Mouse (Mus musculus): ENCODE results near the gene Alkbh3. TPM values are rescaled to one million over a fixed set of nuclear protein-coding genes. Genes with fewer than 3 reads are reported as not detected.

The Alkbh3 gene
- polyA plus RNA-seq, 1 experiment: 22.5 TPM

GRCm38 (mm10) chr2:93982457-93983235 is 28.0 kb downstream of the Alkbh3 start:
- 81% methylated on average over 4 of the region's 4 CpGs for WGBS
- Histone ChIP-seq H3K27ac (ENCODE audit: control insufficient read depth, insufficient read depth, low read depth, low read length, poor library complexity) (no peak overlapping the region), H3K4me1 (ENCODE audit: control insufficient read depth, insufficient read depth, low read length) (no peaks in the 10 kb centered on the region), H3K4me3 (replicated peaks; ENCODE audit: control insufficient read depth, low read depth, low read length) (no peak overlapping the region)
- TF ChIP-seq POLR2A (IDR thresholded peaks at IDR 0.05; ENCODE audit: borderline replicate concordance, control insufficient read depth, low read depth, low read length): no peak

GRCm38 (mm10) chr2:93979249-93980120 is 31.1 kb downstream of the Alkbh3 start:
- 86% methylated on average over 7 of the region's 7 CpGs for WGBS
- H3K4me3 ChIP-seq (replicated peaks; ENCODE audit: control insufficient read depth, low read depth, low read length): no peak overlapping the region
- TF ChIP-seq CTCF (IDR thresholded peaks at IDR 0.05; ENCODE audit: control insufficient read depth, insufficient read depth, low read length): no peak
- TF ChIP-seq POLR2A (IDR thresholded peaks at IDR 0.05; ENCODE audit: borderline replicate concordance, control insufficient read depth, low read depth, low read length): no peak
- H3K4me1 ChIP-seq (ENCODE audit: control insufficient read depth, insufficient read depth, low read length): no peaks in the 10 kb centered on the region
- no peak overlapping the region for H3K27ac ChIP-seq (ENCODE audit: control insufficient read depth, insufficient read depth, low read depth, low read length, poor library complexity)

GRCm38 (mm10) chr2:93976436-93977252 is 34.0 kb downstream of the Alkbh3 start:
- H3K4me3 ChIP-seq (replicated peaks; ENCODE audit: control insufficient read depth, low read depth, low read length): no peak overlapping the region
- no peak overlapping the region for H3K27ac ChIP-seq (ENCODE audit: control insufficient read depth, insufficient read depth, low read depth, low read length, poor library complexity)
- WGBS: 7% methylated on average over 37 of the region's 37 CpGs
- H3K4me1 ChIP-seq (ENCODE audit: control insufficient read depth, insufficient read depth, low read length): no peaks in the 10 kb centered on the region
- no peak for TF ChIP-seq CTCF (IDR thresholded peaks at IDR 0.05; ENCODE audit: control insufficient read depth, insufficient read depth, low read length)
- TF ChIP-seq POLR2A (IDR thresholded peaks at IDR 0.05; ENCODE audit: borderline replicate concordance, control insufficient read depth, low read depth, low read length): no peak

- Histone ChIP-seq H3K27ac (ENCODE audit: control insufficient read depth, insufficient read depth, low read depth, low read length, poor library complexity) (no peak overlapping the region), H3K4me1 (ENCODE audit: control insufficient read depth, insufficient read depth, low read length) (no peaks in the 10 kb centered on the region), H3K4me3 (replicated peaks; ENCODE audit: control insufficient read depth, low read depth, low read length) (no peak overlapping the region)
- WGBS: 50% methylated on average over 21 of the region's 21 CpGs
- no peak for TF ChIP-seq CTCF (IDR thresholded peaks at IDR 0.05; ENCODE audit: control insufficient read depth, insufficient read depth, low read length)
- no peak for TF ChIP-seq POLR2A (IDR thresholded peaks at IDR 0.05; ENCODE audit: borderline replicate concordance, control insufficient read depth, low read depth, low read length)
These were observed 34.8 kb downstream of the Alkbh3 start for GRCm38 (mm10) chr2:93975526-93976435.

GRCm38 (mm10) chr2:93975041-93975440 is 35.6 kb downstream of the Alkbh3 start:
- Histone ChIP-seq H3K27ac (ENCODE audit: control insufficient read depth, insufficient read depth, low read depth, low read length, poor library complexity) (no peak overlapping the region), H3K4me3 (replicated peaks; ENCODE audit: control insufficient read depth, low read depth, low read length) (no peak overlapping the region), H3K4me1 (ENCODE audit: control insufficient read depth, insufficient read depth, low read length) (no peaks in the 10 kb centered on the region)
- WGBS: 81% methylated on average over 7 of the region's 7 CpGs
- no peak for TF ChIP-seq CTCF (IDR thresholded peaks at IDR 0.05; ENCODE audit: control insufficient read depth, insufficient read depth, low read length)
- TF ChIP-seq POLR2A (IDR thresholded peaks at IDR 0.05; ENCODE audit: borderline replicate concordance, control insufficient read depth, low read depth, low read length): no peak

- no peaks in the 10 kb centered on the region for H3K4me1 ChIP-seq (ENCODE audit: control insufficient read depth, insufficient read depth, low read length)
- 76% methylated on average over 3 of the region's 3 CpGs for WGBS
- no peak overlapping the region for H3K4me3 ChIP-seq (replicated peaks; ENCODE audit: control insufficient read depth, low read depth, low read length)
- TF ChIP-seq POLR2A (IDR thresholded peaks at IDR 0.05; ENCODE audit: borderline replicate concordance, control insufficient read depth, low read depth, low read length) (no peak), CTCF (IDR thresholded peaks at IDR 0.05; ENCODE audit: control insufficient read depth, insufficient read depth, low read length) (no peak)
- no peak overlapping the region for H3K27ac ChIP-seq (ENCODE audit: control insufficient read depth, insufficient read depth, low read depth, low read length, poor library complexity)
These were observed 39.0 kb downstream of the Alkbh3 start for GRCm38 (mm10) chr2:93971647-93972046.

GRCm38 (mm10) chr2:93964494-93965160 is 46.0 kb downstream of the Alkbh3 start:
- H3K4me1 ChIP-seq (ENCODE audit: control insufficient read depth, insufficient read depth, low read length): no peaks in the 10 kb centered on the region
- WGBS: 73% methylated on average over 7 of the region's 7 CpGs
- no peak overlapping the region for H3K4me3 ChIP-seq (replicated peaks; ENCODE audit: control insufficient read depth, low read depth, low read length)
- H3K27ac ChIP-seq (ENCODE audit: control insufficient read depth, insufficient read depth, low read depth, low read length, poor library complexity): no peak overlapping the region
- TF ChIP-seq POLR2A (IDR thresholded peaks at IDR 0.05; ENCODE audit: borderline replicate concordance, control insufficient read depth, low read depth, low read length) (no peak), CTCF (IDR thresholded peaks at IDR 0.05; ENCODE audit: control insufficient read depth, insufficient read depth, low read length) (no peak)

Data from bone marrow, adult 2 months (tissue).